15 mouse cellular contexts compared by ENCODE assay signal in genomic region chr10:43037455-43037793, GRCm38 (mm10).
DNase-seq lines count a peak whose midpoint lies in the region; ATAC-seq and TF ChIP-seq lines count a peak whose summit lies in the region.
"Had no signal": no experiment of that assay in that cellular context is flagged by ENCODE, and none has a peak within 500 bp of the region (broad histone marks: within the 10 kb centered on the region; RNA-seq: fewer than 3 reads in every experiment).

No protein-coding gene starts in this region.

- no peaks in the 10 kb centered on the region for H3K9me3 ChIP-seq in neural tube, embryonic 12.5 days
- peaks cover 3% of the 10 kb centered on the region; the same call in 1 of the 2 replicates for H3K9me3 ChIP-seq in midbrain, embryonic 13.5 days
- H3K9me3 ChIP-seq: limb, embryonic 13.5 days had no signal

- no peaks in the 10 kb centered on the region for H3K27me3 ChIP-seq in neural tube, embryonic 12.5 days (replicated peaks)
- H3K27me3 ChIP-seq in midbrain, embryonic 13.5 days: no peaks in the 10 kb centered on the region
- H3K27me3 ChIP-seq: embryonic facial prominence, embryonic 13.5 days; limb, embryonic 13.5 days had no signal

- H3K27ac ChIP-seq in gastrocnemius, adult 2 months: peak overlapping the region; percentile 86; the same call in 1 of the 2 replicates
- no peak overlapping the region for H3K27ac ChIP-seq in neural tube, embryonic 12.5 days
- peak overlapping the region; percentile 62 for H3K27ac ChIP-seq in midbrain, embryonic 13.5 days
- H3K27ac ChIP-seq: embryonic facial prominence, embryonic 13.5 days; limb, embryonic 13.5 days had no signal

- H3K9ac ChIP-seq in neural tube, embryonic 12.5 days: no peak overlapping the region
- H3K9ac ChIP-seq in midbrain, embryonic 13.5 days (replicated peaks): no peak overlapping the region
- H3K9ac ChIP-seq: embryonic facial prominence, embryonic 13.5 days; forebrain, postnatal 0 days; limb, embryonic 13.5 days; liver, postnatal 0 days had no signal

- DNase-seq in gastrocnemius, adult 2 months: no peak
- no peak for DNase-seq in gastrocnemius, postnatal 25 days
- no peak for DNase-seq in neural tube, embryonic 10.5 days (ENCODE audit: extremely low spot score, low spot score)
- no peak for DNase-seq in ovary, postnatal 10 days (ENCODE audit: low spot score)
- DNase-seq in frontal cortex, postnatal 10 days (ENCODE audit: low spot score in 2 of 2): no peak
- no peak for DNase-seq in gastrocnemius, postnatal 10 days
- DNase-seq: B cell, adult 2 months; cerebellum, adult 8-10 months; forebrain, postnatal 0 days; liver, postnatal 0 days; right cerebral cortex, postnatal 14 days had no signal

- no peak for TF ChIP-seq CTCF in gastrocnemius, adult 2 months (IDR thresholded peaks at IDR 0.05)

- H3K4me2 ChIP-seq in neural tube, embryonic 12.5 days (replicated peaks): 0 out of 2 replicates have a peak overlapping the region, but pooled peaks have one; percentile 9
- H3K4me2 ChIP-seq in midbrain, embryonic 13.5 days (replicated peaks): no peak overlapping the region
- H3K4me2 ChIP-seq: embryonic facial prominence, embryonic 13.5 days; limb, embryonic 13.5 days had no signal

- H3K36me3 ChIP-seq in neural tube, embryonic 12.5 days: 0 out of 2 replicates have a peak, but pooled peaks cover 3% of the 10 kb centered on the region
- H3K36me3 ChIP-seq in midbrain, embryonic 13.5 days: no peaks in the 10 kb centered on the region

- no peak for ATAC-seq in neural tube, embryonic 12.5 days (ENCODE audit: low FRiP score, low read depth)
- peak; percentile 57 for ATAC-seq in midbrain, embryonic 13.5 days
- ATAC-seq: forebrain, postnatal 0 days; liver, postnatal 0 days had no signal

- intact Hi-C loops in gastrocnemius, adult 2 months (cut with DNase I): loop anchor here (5.0 kb wide), 1 partner anchor 135 kb away; the partner anchor contains the start of genes 9030612E09Rik and Sobp

- peaks cover 18% of the 10 kb centered on the region for H3K4me1 ChIP-seq in neural tube, embryonic 12.5 days
- H3K4me1 ChIP-seq in midbrain, embryonic 13.5 days (replicated peaks): peaks cover 59% of the 10 kb centered on the region

- no peak overlapping the region for H3K4me3 ChIP-seq in gastrocnemius, adult 2 months
- no peak overlapping the region for H3K4me3 ChIP-seq in neural tube, embryonic 12.5 days
- no peak overlapping the region for H3K4me3 ChIP-seq in midbrain, embryonic 13.5 days (replicated peaks)
- H3K4me3 ChIP-seq: embryonic facial prominence, embryonic 13.5 days; limb, embryonic 13.5 days had no signal

- 30% methylated on average over 7 of the region's 7 CpGs for WGBS in neural tube, embryonic 12.5 days
- 20% methylated on average over 7 of the region's 7 CpGs for WGBS in midbrain, embryonic 13.5 days
